Mouse (Mus musculus): ENCODE measurements around the gene Gm21974. TPM values are rescaled to one million over a fixed set of nuclear protein-coding genes. Genes with fewer than 3 reads are reported as not detected.
"Not testable (repeated sequence)": the region's sequence is repeated elsewhere in the genome, so short reads cannot be mapped to it uniquely, and the experiment has no call there.

The Gm21974 gene
- total RNA-seq, 4 experiments from 2014 or later = 0.34 TPM; not detected in 3

GRCm38 (mm10) chr7:127876467-127877348 lies 18.5 kb downstream of the Gm21974 start, which contains the start of gene Zfp668:
Zfp668 (minus strand) TSS chr7:127876828.
- DNase-seq (ENCODE audit: low spot score) = peak; percentile 90

GRCm38 (mm10) chr7:127876041-127876466 lies 19.2 kb downstream of the Gm21974 start, which contains the start of gene Zfp646:
Zfp646 (plus strand) TSS chr7:127876221.
- DNase-seq (ENCODE audit: low spot score) = peak; percentile 66

GRCm38 (mm10) chr7:127875627-127876001 lies 19.6 kb downstream of the Gm21974 start:
- DNase-seq (ENCODE audit: low spot score) = peak; percentile 91

GRCm38 (mm10) chr7:127874812-127875626 lies 20.2 kb downstream of the Gm21974 start:
- DNase-seq (ENCODE audit: low spot score) = no peak

GRCm38 (mm10) chr7:127870136-127870821 lies 25.0 kb downstream of the Gm21974 start:
- no peak for DNase-seq (ENCODE audit: low spot score)

GRCm38 (mm10) chr7:127869149-127869810 lies 26.0 kb downstream of the Gm21974 start:
- peak; percentile 45 for DNase-seq (ENCODE audit: low spot score)

- no peak for DNase-seq (ENCODE audit: low spot score)
Measured at GRCm38 (mm10) chr7:127867641-127868040, 27.6 kb downstream of the Gm21974 start.

GRCm38 (mm10) chr7:127866434-127866833 lies 28.8 kb downstream of the Gm21974 start:
- DNase-seq (ENCODE audit: low spot score) = no peak

- DNase-seq (ENCODE audit: low spot score) = no peak
Measured at GRCm38 (mm10) chr7:127858258-127858657, 37.0 kb downstream of the Gm21974 start.

- no peak for DNase-seq (ENCODE audit: low spot score)
Measured at GRCm38 (mm10) chr7:127850906-127851305, 44.3 kb downstream of the Gm21974 start.

GRCm38 (mm10) chr7:127849973-127850875 lies 45.0 kb downstream of the Gm21974 start:
- DNase-seq (ENCODE audit: low spot score) = no peak

GRCm38 (mm10) chr7:127842001-127842718 lies 53.1 kb downstream of the Gm21974 start:
- DNase-seq (ENCODE audit: low spot score) = peak; percentile 84

GRCm38 (mm10) chr7:127841340-127842000 lies 53.8 kb downstream of the Gm21974 start:
- DNase-seq (ENCODE audit: low spot score) = peak; percentile 92

GRCm38 (mm10) chr7:127840886-127841285 lies 54.4 kb downstream of the Gm21974 start:
- no peak for DNase-seq (ENCODE audit: low spot score)

- not testable (repeated sequence) for DNase-seq (ENCODE audit: low spot score)
Measured at GRCm38 (mm10) chr7:127840031-127840430, 55.2 kb downstream of the Gm21974 start.

GRCm38 (mm10) chr7:127837878-127838277 lies 57.4 kb downstream of the Gm21974 start:
- not testable (repeated sequence) for DNase-seq (ENCODE audit: low spot score)

- no peak for DNase-seq (ENCODE audit: low spot score)
Measured at GRCm38 (mm10) chr7:127837473-127837872, 57.8 kb downstream of the Gm21974 start.
